Mouse (Mus musculus) inflammation-experienced regulatory T-cells, adult 6 months (primary cell): Measurements from ENCODE around the gene Vmn1r76. TPM values are rescaled to one million over a fixed set of nuclear protein-coding genes. Genes with fewer than 3 reads are reported as not detected.

Experiments used
- ATAC-seq: one replicate; pipeline ENCODE4 v1.8.0; 2017
- polyA plus RNA-seq, 3 experiments: library from polyadenylated mRNA; unstranded; fragments of 100-300 nt; shearing (Covaris generic); gene quantifications; one replicate each; pipeline ENCODE4 v1.2.1; 2017

Gene Vmn1r76
- under 1 TPM in 1 of 3 experiments, not detected in 2; 0.05 TPM for polyA plus RNA-seq

- no peak for ATAC-seq
Observed at GRCm38 (mm10) chr7:11938113-11938512, at the start of gene Vmn1r76. Gene Vmn1r76, minus strand, starts transcription at chr7:11938213.

GRCm38 (mm10) chr7:11972611-11973010 is 34.6 kb upstream of the Vmn1r76 start:
- no peak for ATAC-seq

GRCm38 (mm10) chr7:11947991-11948390 is 10.0 kb upstream of the Vmn1r76 start:
- ATAC-seq, result no peak

- ATAC-seq, result no peak
Observed at GRCm38 (mm10) chr7:11874330-11874729, 63.7 kb downstream of the Vmn1r76 start, which contains the start of gene Vmn1r75. Gene Vmn1r75, plus strand, starts transcription at chr7:11874630.

Other genes with a start within 250 kb of the Vmn1r76 start
- gene Vmn1r73, start 207.9 kb downstream of the Vmn1r76 start, polyA plus RNA-seq, result under 1 TPM in 1 of 3 experiments, not detected in 2; 0.07 TPM
- gene Vmn1r74, start 104.2 kb downstream of the Vmn1r76 start, polyA plus RNA-seq, result not detected
- under 1 TPM in 1 of 3 experiments, not detected in 2; 0.14 TPM for gene Vmn1r75, start 63.6 kb downstream of the Vmn1r76 start, polyA plus RNA-seq
- gene Vmn1r77, start 98.5 kb upstream of the Vmn1r76 start, polyA plus RNA-seq, result under 1 TPM in 1 of 3 experiments, not detected in 2; 0.04 TPM
- not detected for gene Vmn1r78, start 212.0 kb upstream of the Vmn1r76 start, polyA plus RNA-seq
- gene Vmn1r79, start 233.1 kb upstream of the Vmn1r76 start, polyA plus RNA-seq, result not detected